Mouse (Mus musculus) forebrain, embryonic 15.5 days (tissue): ENCODE measurements around the gene B4gat1. TPM values are rescaled to one million over a fixed set of nuclear protein-coding genes. Genes with fewer than 3 reads are reported as not detected.
"Not testable (repeated sequence)": the region's sequence is repeated elsewhere in the genome, so short reads cannot be mapped to it uniquely, and the experiment has no call there.

Experiments
- ATAC-seq: fragments of 200-750 bp; cut with Nextera tagmentation; replicated peaks from 2 replicates; pipeline ENCODE4 v1.8.0; 2017; ENCODE audit warnings: mild to moderate bottlenecking, moderate TSS enrichment, moderate library complexity
- H3K27ac ChIP-seq: fragments of 300-500 bp; sonication (generic); replicated peaks from 2 replicates; pipeline ENCODE4 v1.5.1; 2015; ENCODE audit warnings: mild to moderate bottlenecking, inconsistent platforms
- H3K27me3 ChIP-seq: fragments of 300-500 bp; sonication (generic); 2 replicates; pipeline ENCODE4 v1.6.1; 2015; ENCODE audit warnings: inconsistent platforms
- H3K36me3 ChIP-seq: fragments of 300-500 bp; sonication (generic); 2 replicates; pipeline ENCODE4 v1.6.1; 2015; ENCODE audit warnings: mild to moderate bottlenecking, inconsistent platforms
- H3K4me1 ChIP-seq: fragments of 300-500 bp; sonication (generic); 2 replicates; pipeline ENCODE4 v1.6.1; 2015; ENCODE audit warnings: inconsistent platforms
- H3K4me2 ChIP-seq: fragments of 300-500 bp; sonication (generic); replicated peaks from 2 replicates; pipeline ENCODE4 v1.6.1; 2015; ENCODE audit warnings: mild to moderate bottlenecking, inconsistent platforms
- H3K4me3 ChIP-seq: fragments of 300-500 bp; sonication (generic); 2 replicates; pipeline ENCODE4 v1.5.1; 2015; ENCODE audit warnings: mild to moderate bottlenecking, inconsistent platforms
- H3K9ac ChIP-seq: fragments of 300-500 bp; sonication (generic); replicated peaks from 2 replicates; pipeline ENCODE4 v1.6.1; 2015; ENCODE audit warnings: mild to moderate bottlenecking, inconsistent platforms
- H3K9me3 ChIP-seq: fragments of 300-500 bp; sonication (generic); 2 replicates; pipeline ENCODE4 v1.6.1; 2016; ENCODE audit warnings: inconsistent platforms
- WGBS: fragments of 180-500 bp; shearing (Covaris S2); methylation state at CpG from one replicate; pipeline ENCODE4 v1.1.7; 2015; ENCODE audit warnings: mixed read lengths; 5-methylcytosine and 5-hydroxymethylcytosine counted together
- polyA plus RNA-seq: library from polyadenylated mRNA; unstranded; fragments of >200 nt; fragmentation: Nextera tagmentation; extraction: Ambion mirVana; gene quantifications from 2 replicates; pipeline ENCODE4 v1.2.1, GENCODE M21; 2015

The B4gat1 gene
- 51.3 and 54.4 TPM in 2 replicates for polyA plus RNA-seq

- H3K9me3 ChIP-seq = no peaks in the 10 kb centered on the region
- under 1% methylated on average over 44 of the region's 44 CpGs for whole genome bisulfite sequencing
- H3K9ac ChIP-seq = peak within 1 kb of the TSS; percentile 97
- peaks cover 5% of the 10 kb centered on the region for H3K36me3 ChIP-seq
- H3K4me2 ChIP-seq = peak within 1 kb of the TSS; percentile 97
- peak; percentile 94 for ATAC-seq
- H3K4me1 ChIP-seq = peaks cover 42% of the 10 kb centered on the region
- H3K27me3 ChIP-seq = no peaks in the 10 kb centered on the region
- peak within 1 kb of the TSS; percentile 88 for H3K27ac ChIP-seq
- H3K4me3 ChIP-seq = peak within 1 kb of the TSS; percentile 74
Measured at GRCm38 (mm10) chr19:5038709-5039156, at the start of gene B4gat1, which contains the start of gene AC124502.3. Gene B4gat1 (plus strand): TSS chr19:5038826. Gene AC124502.3 (plus strand): TSS chr19:5038891.

GRCm38 (mm10) chr19:4989013-4989412 lies 49.6 kb upstream of the B4gat1 start:
- Histone ChIP-seq H3K27me3 (peaks cover 49% of the 10 kb centered on the region), H3K4me3 (peak overlapping the region; percentile 49), H3K27ac (peak overlapping the region; percentile 57; the same call in 1 of the 2 replicates), H3K9ac (peak overlapping the region; percentile 51), H3K9me3 (no peaks in the 10 kb centered on the region), H3K4me2 (peak overlapping the region; percentile 77), H3K4me1 (peaks cover 37% of the 10 kb centered on the region), H3K36me3 (no peaks in the 10 kb centered on the region)
- ATAC-seq = no peak
- 6% methylated on average over 13 of the region's 13 CpGs for WGBS

GRCm38 (mm10) chr19:4989434-4990255 lies 49.0 kb upstream of the B4gat1 start:
- WGBS = 12% methylated on average over 42 of the region's 47 CpGs
- Histone ChIP-seq H3K27me3 (peaks cover 43% of the 10 kb centered on the region), H3K36me3 (no peaks in the 10 kb centered on the region), H3K4me1 (peaks cover 44% of the 10 kb centered on the region), H3K9ac (peak overlapping the region; percentile 51), H3K4me2 (peak overlapping the region; percentile 77), H3K27ac (peak overlapping the region; percentile 57), H3K4me3 (peak overlapping the region; percentile 49), H3K9me3 (no peaks in the 10 kb centered on the region)
- peak; percentile 79 for ATAC-seq

- Histone ChIP-seq H3K27ac (peak within 1 kb of the TSS; percentile 57), H3K9ac (peak within 1 kb of the TSS; percentile 51), H3K4me2 (peak within 1 kb of the TSS; percentile 77), H3K4me3 (peak within 1 kb of the TSS; percentile 49), H3K4me1 (peaks cover 44% of the 10 kb centered on the region), H3K27me3 (peaks cover 43% of the 10 kb centered on the region), H3K36me3 (no peaks in the 10 kb centered on the region), H3K9me3 (no peaks in the 10 kb centered on the region)
- ATAC-seq = peak; percentile 9; the same call in 1 of the 2 replicates
- WGBS = 9% methylated on average over 4 of the region's 4 CpGs
Measured at GRCm38 (mm10) chr19:4990256-4990625, 48.4 kb upstream of the B4gat1 start, which contains the start of gene Npas4. Gene Npas4 (minus strand): TSS chr19:4990316.

- no peaks in the 10 kb centered on the region for H3K9me3 ChIP-seq
- 0 out of 2 replicates have a peak overlapping the region, but pooled peaks have one; percentile 4 for H3K9ac ChIP-seq
- no peaks in the 10 kb centered on the region for H3K36me3 ChIP-seq
- H3K4me3 ChIP-seq = peak overlapping the region; percentile 49
- H3K27ac ChIP-seq = peak overlapping the region; percentile 57
- H3K4me2 ChIP-seq = peak overlapping the region; percentile 77
- peak; percentile 39 for ATAC-seq
- peaks cover 43% of the 10 kb centered on the region for H3K27me3 ChIP-seq
- peaks cover 44% of the 10 kb centered on the region for H3K4me1 ChIP-seq
- 1% methylated on average over 20 of the region's 22 CpGs for WGBS
Measured at GRCm38 (mm10) chr19:4990716-4991115, 47.9 kb upstream of the B4gat1 start.

- Histone ChIP-seq H3K4me2 (no peak overlapping the region), H3K36me3 (no peaks in the 10 kb centered on the region), H3K9me3 (no peaks in the 10 kb centered on the region), H3K27me3 (peaks cover 34% of the 10 kb centered on the region), H3K4me1 (peaks cover 44% of the 10 kb centered on the region), H3K4me3 (no peak overlapping the region), H3K27ac (no peak overlapping the region), H3K9ac (no peak overlapping the region)
- no peak for ATAC-seq
- WGBS = 21% methylated on average over 8 of the region's 8 CpGs
Measured at GRCm38 (mm10) chr19:4992371-4992770, 46.3 kb upstream of the B4gat1 start.

- Histone ChIP-seq H3K4me2 (0 out of 2 replicates have a peak overlapping the region, but pooled peaks have one; percentile 15), H3K4me3 (no peak overlapping the region), H3K9ac (no peak overlapping the region), H3K4me1 (peaks cover 44% of the 10 kb centered on the region), H3K27ac (no peak overlapping the region), H3K36me3 (no peaks in the 10 kb centered on the region), H3K9me3 (no peaks in the 10 kb centered on the region), H3K27me3 (peaks cover 29% of the 10 kb centered on the region)
- ATAC-seq = no peak
- WGBS = 3% methylated on average over 9 of the region's 9 CpGs
Measured at GRCm38 (mm10) chr19:4992904-4993303, 45.7 kb upstream of the B4gat1 start.

GRCm38 (mm10) chr19:4994043-4994442 lies 44.6 kb upstream of the B4gat1 start:
- Histone ChIP-seq H3K36me3 (no peaks in the 10 kb centered on the region), H3K9me3 (no peaks in the 10 kb centered on the region), H3K4me3 (no peak overlapping the region), H3K4me1 (peaks cover 38% of the 10 kb centered on the region), H3K27ac (peak overlapping the region; percentile 68), H3K9ac (no peak overlapping the region), H3K27me3 (peaks cover 19% of the 10 kb centered on the region), H3K4me2 (no peak overlapping the region)
- ATAC-seq = 0 out of 2 replicates have a peak, but pooled peaks have one; percentile 30
- WGBS = 46% methylated on average over 5 of the region's 5 CpGs

- Histone ChIP-seq H3K4me3 (no peak overlapping the region), H3K27me3 (no peaks in the 10 kb centered on the region; the same call in none of the 2 replicates), H3K4me2 (no peak overlapping the region), H3K27ac (no peak overlapping the region), H3K4me1 (peaks cover 14% of the 10 kb centered on the region), H3K9ac (no peak overlapping the region), H3K36me3 (no peaks in the 10 kb centered on the region), H3K9me3 (no peaks in the 10 kb centered on the region)
- ATAC-seq = no peak
- 65% methylated on average over 6 of the region's 6 CpGs for WGBS
Measured at GRCm38 (mm10) chr19:4999445-5000140, 39.0 kb upstream of the B4gat1 start.

GRCm38 (mm10) chr19:5001666-5002406 lies 36.8 kb upstream of the B4gat1 start:
- Histone ChIP-seq H3K9me3 (no peaks in the 10 kb centered on the region), H3K4me1 (peaks cover 13% of the 10 kb centered on the region), H3K36me3 (no peaks in the 10 kb centered on the region), H3K27ac (peak overlapping the region; percentile 95), H3K4me3 (peak overlapping the region; percentile 37), H3K27me3 (no peaks in the 10 kb centered on the region; the same call in 1 of the 2 replicates), H3K4me2 (peak overlapping the region; percentile 62), H3K9ac (peak overlapping the region; percentile 48)
- WGBS = under 1% methylated on average over 39 of the region's 39 CpGs
- ATAC-seq = peak; percentile 99

- not testable (repeated sequence) for H3K4me3 ChIP-seq, H3K27ac ChIP-seq, H3K36me3 ChIP-seq, ATAC-seq, H3K9me3 ChIP-seq, H3K9ac ChIP-seq, H3K27me3 ChIP-seq, H3K4me2 ChIP-seq
- peaks cover 13% of the 10 kb centered on the region for H3K4me1 ChIP-seq
- WGBS = 63% methylated on average over 2 of the region's 2 CpGs
Measured at GRCm38 (mm10) chr19:5003644-5004043, 35.0 kb upstream of the B4gat1 start.
